Mouse (Mus musculus) cerebellum, adult 9-10 months (tissue): ENCODE measurements around the gene Kcnh4.

Experiments
- DNase-seq: peaks from one replicate; pipeline ENCODE4 v3.0.0; 2022

Gene Kcnh4

DNA sequence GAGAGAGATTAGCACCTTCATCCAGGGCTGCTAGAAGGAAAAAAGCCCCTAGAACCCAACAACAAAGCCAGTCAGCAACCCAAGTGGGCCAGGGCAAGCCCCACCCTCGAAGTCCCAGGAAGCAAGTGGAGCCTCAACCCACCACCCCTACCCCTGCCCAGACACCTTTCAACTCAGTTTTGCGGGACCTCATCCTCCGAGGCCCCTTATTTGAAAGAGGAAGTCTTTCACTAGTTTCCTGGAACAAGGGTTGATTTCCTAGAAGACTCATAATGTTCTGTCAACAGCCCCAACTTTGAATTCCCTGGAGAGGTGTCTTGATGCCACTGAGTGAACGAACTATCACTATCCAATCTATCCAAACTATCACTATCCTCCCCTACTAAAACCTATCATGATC is 29.8 kb downstream of the Kcnh4 start:
- DNase-seq, result no peak

DNA sequence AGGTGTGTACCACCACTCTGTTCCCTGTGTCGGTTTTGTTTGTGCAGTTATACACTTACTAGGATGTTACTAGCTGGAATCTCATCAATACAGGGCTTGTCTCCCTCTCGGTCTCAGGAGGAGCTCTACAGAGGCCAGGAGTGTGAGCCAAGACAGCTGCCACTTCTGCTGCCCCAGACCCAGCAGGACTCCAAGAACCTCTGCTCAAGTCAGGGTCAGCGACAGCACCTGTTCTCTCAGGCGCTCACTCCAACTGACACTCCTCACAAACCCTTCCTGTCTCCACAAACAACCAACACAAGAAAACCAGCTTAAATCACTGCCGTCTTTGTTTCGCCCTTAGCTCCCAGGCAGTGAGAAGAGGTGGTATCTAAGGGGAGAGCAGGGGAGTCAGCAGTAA is 31.1 kb downstream of the Kcnh4 start:
- DNase-seq, result no peak

DNA sequence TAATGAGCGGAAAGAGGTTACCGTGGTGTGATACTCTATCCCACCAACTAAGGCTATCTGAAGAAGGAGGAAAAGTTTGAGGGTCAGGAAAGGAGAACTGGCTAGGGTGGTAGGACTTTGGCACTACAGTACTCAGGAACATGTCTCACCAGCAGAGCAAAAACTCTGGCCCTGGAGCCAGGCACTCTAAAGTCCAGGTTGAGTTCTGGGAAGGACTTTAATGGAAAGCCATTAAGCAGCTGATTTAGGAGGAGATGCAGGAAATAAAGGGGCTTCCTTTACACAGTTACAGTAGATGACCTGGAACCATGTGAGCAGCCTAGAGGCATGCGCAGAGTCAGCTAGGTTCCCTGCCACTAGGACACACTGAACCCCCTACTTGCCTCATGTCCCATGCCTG is 32.5 kb downstream of the Kcnh4 start:
- DNase-seq, result no peak

DNA sequence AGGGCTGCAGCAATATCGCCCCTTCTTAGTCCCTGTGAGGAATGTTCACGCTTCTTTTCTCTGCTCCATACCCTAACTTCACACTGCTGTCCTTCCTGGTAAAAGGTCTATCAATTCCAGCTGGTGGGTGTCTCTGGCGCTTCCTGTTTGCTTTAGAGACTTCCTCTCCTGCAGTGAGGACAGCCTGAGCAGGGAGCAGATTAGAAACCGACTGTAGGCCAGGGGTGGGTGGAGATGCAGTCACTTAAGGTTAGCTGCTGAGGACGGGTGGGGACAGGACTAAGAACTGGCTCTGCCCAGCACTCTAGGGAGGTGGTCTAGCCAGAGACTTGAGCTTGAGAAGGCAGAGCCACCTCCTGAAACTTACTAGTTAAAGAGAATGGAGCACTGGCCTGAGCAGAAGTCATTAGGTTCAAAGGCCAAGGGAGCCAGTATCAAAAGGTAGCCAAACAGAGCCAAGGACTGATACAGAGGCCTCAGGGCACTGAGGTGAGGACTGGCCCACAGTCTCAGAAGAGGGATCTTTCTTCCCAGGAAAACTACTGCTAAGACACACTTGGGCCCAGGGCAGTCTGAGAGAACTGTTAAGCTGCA is 34.7 kb downstream of the Kcnh4 start:
- DNase-seq, result no peak

DNA sequence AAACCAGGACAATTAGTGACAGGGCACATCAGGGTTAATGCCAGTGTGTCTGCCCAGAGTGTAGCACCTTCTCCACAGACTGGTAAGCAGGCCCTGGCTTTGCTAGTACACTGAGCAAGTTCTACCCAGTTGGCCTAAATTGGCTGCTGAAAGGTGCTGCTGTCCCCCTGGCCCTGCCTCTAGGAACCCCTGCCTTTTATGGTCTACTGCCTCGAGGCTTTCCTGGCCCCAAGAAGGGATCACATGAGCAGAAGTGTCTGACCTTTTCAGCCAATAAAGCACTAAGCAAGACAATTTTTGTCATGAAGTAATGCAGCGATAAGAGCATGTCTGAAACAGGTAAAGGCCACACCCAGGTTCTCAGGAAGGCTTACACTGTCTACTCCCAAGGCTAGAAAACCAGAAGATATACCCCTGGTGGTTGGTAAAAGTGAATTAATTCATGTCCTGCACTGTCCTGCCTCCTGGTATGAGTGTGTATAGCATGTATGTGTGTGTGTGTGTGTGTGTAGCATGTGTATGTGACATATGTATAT is 37.2 kb downstream of the Kcnh4 start:
- no peak for DNase-seq

DNA sequence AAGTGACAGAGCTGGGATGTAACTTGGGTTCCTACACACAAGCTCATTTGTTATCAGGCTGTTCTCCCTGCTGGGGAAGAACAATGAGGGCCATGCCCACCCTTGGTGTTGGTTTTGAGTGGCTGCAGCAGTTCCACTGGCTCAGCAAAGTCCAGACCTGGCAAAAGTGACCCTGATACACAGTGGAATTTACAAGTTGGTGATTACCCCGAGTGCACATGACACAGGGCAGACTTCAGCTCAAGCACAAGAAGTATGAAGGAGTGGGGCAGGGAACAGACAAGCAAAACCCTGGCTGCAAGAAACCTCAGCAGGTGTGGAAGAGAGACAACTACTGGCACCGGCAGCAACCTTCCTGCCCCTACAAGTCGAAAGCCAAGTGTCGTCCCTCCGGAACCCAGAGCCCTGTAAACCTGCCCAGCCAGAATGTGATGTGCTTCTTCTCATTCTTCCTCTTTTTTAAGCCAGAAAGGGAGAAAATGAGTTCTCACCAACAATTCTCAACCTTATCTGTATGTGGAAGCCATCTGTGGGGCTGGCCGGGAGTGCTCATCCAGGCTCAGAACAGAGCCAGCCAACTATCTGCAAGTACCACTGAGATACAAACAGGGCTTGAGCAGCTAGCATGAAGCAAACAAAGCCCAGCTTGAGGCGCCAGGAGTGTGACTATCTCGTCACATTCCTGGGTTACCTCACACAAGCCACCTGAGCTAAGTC is 37.8 kb downstream of the Kcnh4 start:
- DNase-seq, result no peak

DNA sequence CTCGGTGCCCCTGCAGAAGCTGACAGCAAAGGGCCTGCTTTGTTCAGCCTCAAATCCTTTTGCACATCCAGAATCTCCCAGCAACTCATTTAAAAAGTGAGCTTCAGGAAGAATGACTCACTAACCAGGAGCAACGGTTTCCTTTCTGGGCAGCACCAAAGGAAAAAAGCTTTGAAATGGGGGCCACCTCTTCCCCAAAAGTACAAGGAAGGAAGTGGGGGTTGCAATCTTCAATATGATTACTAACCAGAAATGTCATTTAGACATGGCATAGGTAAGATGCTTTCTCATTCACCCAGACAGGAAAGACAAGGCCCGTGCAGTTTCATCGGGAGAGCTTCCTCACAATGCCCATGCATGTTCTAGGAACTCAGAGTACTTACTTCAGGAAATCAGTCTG is 38.5 kb downstream of the Kcnh4 start:
- DNase-seq, result no peak

DNA sequence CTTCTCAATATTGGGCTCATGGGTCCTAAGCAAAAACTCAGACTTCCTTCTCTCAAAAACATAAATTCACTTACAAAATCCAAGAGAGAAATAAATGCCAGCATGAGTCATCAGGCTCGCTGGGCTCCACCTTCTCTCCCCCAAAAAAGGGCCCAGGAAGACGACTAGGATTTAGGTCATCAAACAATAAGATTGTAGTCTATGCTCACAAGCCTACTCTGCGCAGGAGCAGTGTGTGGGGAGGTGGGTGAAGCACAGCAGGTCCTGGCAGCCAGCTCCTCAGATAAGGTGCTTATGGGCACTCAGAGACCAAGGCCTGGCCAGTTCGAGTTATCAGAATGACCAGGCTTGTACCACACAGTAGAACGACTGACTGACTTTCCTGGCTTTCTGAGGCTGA is 39.4 kb downstream of the Kcnh4 start:
- no peak for DNase-seq

DNA sequence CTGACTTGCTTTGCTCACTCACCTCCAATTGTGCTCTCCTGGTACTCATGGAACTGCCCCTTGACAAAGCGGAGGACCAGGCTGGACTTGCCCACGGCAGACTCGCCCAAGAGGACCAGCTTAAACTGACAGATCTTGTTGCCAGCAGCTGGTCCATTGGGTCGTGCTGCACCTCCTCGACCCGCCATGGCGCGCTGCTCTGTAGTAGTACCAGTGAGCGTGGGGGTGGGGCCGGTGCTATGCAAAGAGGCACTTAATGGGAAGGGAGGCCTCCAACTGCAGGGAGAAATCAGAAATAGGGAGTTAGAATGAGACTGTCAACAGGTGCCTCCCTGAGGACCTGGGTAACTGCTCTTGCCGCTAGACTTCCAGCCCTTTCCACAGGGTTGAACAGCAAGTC is 39.8 kb downstream of the Kcnh4 start:
- DNase-seq, result no peak

DNA sequence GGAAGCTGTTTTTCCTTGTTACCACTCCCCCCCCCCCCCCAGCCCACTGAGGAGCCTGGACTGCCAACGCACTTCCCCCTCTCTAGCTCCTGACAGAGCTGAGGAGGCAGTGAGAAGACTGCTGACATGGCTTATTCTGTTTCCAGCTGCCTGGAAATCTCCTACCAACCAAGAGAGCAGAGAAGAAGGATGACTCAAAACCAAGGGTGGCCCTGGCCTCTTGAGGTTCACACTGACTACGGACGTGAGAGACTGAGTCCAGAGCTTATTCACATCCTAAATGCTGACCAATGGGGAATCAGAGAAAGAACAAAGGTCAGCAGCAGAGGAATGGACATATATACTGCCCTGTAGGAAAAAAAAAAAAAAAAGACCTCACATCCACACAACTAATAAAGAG is 40.4 kb downstream of the Kcnh4 start:
- DNase-seq, result no peak

DNA sequence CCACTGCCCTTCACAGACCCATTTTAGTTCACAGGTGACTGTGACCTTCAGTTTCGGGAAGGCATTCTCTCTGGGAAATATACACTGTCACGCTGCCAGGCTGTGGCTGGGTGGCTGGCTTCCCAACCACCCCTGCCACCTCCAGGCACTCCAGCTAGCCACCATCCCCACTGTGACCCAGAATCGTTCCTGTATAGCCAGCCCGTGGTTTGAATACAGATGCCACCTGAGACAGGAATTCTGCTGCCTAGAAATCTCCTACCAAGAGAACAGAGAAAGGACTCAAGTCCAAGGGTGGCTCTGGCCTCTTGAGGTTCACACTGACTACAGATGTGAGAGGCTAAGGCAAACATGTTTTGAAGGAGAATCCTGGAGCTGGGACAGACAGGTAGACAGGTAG is 40.9 kb downstream of the Kcnh4 start:
- DNase-seq, result no peak

DNA sequence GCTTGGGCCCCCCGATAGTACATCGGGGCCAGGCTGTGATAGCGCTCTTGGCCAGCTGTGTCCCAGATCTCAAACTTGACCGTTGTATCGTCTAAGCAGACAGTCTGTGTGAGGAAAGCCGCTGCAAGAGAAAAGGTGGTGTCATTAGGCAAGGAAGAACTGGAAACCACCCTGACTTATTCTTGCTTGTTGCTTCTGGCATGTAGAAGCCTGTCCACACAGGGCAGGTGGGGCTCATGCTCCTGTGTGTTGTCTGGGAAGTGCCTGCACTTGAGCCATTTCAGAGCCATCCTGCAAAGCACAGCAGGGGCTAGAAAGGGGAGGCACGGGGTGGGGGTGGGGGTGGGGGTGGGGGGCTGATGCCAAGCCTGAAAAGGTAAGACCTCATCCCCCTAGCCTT is 41.3 kb downstream of the Kcnh4 start:
- DNase-seq, result no peak

DNA sequence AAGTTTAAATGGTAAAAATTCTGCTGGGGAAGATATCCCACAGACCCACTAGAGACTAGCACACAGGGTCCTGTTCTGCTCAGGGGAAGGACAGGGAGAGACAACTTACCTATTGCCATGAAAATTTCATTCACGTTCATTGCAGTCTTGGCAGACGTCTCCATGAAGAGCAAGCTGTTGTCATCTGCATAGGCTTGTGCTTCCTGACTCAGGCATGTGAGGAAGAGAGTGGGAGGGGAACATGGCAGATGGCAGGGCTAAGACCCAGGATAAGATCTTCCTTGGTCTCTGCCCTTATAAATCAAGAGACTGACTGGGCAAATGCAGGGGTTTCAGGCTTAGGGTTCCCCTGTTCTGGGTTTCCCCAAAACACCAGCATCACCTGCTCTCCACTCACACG is 43.1 kb downstream of the Kcnh4 start:
- no peak for DNase-seq

DNA sequence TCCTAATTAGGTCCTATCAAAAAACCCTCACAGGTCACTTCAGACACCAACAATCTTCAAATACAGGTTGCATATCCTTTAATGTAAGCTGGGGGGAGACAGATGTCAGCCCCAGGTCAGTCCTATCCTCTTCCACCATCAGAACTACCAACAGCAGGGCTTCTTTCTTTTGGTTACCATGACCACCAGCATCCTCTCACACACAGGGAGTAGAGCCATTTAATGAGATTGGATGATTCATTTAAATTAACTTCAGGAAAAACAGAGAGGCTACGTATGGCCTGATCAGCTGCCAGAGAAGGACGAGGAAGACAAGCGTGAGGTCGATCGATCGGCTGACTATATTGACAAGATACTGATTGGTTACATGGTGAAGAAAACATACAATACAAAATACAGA is 44.8 kb downstream of the Kcnh4 start:
- DNase-seq, result no peak

DNA sequence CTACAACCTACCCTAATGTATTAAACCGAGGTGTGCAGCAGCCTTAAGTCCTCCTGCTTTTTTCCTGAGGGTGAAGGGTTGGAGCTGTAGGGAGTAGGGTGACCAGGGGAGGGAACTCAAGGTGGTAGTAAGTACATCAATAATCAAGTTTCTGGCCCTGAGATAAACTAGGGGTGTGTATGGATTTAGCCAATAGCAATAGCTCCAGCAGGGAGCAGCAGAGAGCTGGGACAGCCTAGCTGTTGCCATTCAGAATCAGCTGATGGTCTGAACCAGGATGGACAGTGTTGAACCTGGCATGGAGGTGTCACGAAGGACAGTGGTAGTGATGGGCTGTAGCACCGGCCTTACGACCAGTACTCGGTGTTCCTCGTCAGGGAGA is 45.2 kb downstream of the Kcnh4 start:
- DNase-seq, result peak; percentile 82

DNA sequence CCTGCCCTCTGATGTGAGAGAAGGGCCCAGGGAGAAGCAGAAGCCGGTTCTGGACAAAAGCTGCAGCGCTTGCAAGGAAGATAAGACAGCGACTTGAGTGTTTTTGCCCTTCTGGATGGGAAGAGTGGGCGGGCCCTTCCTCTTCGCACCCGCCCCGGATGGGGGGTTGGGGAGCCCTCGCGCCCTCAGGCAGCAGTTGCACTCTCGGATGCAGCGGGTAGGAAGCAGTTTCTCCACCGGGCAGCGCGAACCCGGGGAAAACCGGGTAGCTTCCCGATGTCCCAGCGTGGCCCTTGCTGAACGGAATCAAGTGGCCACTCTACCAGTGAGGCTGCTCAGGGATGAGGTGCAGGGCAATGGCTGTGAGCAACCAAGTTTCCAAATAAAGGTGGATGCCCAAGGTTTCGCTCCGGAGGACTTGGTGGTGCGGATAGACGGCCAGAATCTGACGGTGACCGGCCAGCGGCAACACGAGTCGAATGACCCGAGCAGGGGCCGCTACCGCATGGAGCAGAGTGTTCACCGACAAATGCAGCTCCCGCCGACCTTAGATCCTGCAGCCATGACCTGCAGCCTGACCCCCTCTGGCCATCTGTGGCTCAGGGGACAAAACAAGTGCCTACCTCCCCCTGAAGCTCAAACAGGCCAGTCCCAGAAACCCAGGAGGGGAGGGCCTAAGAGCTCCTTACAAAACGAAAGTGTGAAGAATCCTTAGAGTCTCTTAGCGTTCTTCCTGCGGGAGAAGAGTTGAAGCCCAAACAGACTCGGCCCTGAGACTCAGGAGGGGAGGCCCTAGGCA is 45.8 kb downstream of the Kcnh4 start, which contains the start of gene Hspb9:
Hspb9 (plus strand) TSS at position 116 of the 799 bp plus-strand sequence.
- no peak for DNase-seq

DNA sequence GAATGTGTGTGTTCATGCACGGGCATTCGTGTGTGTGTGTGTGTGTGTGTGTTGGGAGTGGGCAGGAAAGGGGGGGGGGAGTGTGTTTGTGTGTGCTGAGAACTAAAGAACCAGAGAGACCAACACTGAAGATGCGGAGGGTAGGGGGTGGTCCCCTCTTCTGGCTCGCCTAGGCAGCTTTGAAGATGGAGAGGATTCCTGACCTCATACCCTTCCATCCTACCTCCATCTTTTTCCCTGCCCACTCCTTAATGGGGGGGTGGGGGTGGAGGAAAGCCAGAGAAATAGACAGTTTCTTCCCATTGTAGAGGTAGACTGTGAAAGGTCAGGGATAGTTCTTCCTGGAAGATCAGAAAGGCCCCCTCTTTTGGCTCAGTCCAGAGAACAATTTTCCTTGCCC is 46.6 kb downstream of the Kcnh4 start:
- no peak for DNase-seq

DNA sequence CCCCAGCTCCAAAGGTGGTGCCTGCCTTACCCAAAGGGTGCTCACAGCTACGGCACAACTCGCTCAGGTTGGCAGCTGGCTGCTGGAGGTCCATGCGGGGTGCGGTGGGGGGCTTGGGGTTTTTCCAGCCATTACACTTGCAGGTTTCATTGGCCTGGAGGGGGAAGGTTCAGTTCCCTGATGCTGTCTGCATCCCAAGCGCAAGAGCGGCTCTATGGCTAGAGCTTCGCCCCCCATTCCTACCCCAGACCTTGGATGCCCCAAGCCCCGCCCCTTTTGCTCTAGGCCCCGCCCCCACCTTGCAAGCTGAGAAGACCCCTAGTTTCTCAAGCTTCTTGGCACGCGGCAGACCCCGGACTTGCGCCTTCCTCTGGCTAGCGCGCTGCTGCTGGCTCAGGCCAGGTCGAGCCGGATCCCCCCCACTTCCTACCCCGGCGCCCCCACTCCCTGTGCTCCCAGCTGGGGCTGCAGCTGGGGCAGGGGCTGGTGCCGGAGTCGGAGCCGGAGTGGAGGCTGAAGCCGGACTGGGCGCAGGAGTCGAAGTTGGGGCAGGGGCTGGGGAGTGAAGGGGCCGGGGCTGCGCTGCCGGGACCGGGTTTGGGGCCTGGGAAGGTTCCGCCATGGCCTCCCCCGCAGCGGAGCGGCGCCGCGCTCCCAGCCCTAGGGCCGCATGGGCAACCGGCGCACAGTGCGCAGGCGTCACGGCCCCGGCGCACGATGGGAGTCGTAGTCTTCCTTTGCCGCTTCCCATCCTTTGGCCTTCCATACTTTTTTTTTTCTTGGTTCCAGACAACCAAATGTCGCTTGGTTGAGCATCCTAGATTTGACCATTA is 47.7 kb downstream of the Kcnh4 start, which contains the start of gene Kat2a:
Kat2a (minus strand) TSS at position 683 of the 833 bp plus-strand sequence.
- peak; percentile 85 for DNase-seq

DNA sequence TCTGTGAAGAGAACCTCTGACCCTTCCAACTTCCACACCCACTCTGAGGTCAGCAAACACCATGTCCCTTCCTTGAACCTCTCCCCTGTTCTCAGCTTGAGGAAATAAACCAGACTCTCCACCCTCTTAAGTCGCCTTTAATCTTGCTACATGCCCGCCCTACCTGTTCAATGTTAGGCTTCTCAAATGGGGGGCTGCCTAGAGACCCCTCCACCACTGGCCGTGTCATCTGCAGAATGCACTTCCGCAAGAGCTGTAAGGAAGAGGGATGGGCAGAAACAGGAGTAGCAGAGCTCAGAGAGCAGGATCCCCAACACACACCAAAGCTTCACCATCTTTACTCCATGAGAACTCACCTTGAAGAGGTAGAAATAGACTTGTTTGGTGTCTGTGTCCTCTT is 48.8 kb downstream of the Kcnh4 start:
- DNase-seq, result no peak

DNA sequence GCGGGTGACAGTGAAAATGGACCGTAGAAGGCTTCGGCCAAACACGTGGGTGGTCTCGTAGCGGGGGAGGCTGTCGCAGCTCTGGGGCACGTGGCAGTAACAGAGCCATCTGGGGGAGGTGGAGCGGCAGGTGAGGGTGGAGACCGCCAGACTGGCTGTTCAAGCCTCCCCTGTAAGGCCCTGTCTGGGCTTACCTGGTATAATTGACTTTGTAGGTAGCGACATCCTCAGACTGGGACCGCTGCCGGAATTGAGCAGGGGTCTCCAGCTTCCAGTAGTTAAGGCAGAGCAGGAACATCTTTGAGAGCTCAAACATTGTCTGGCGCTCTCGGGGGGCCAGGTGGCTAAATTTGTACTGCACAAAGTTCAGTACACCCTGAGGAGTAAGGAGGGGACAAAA is 49.2 kb downstream of the Kcnh4 start:
- no peak for DNase-seq

DNA sequence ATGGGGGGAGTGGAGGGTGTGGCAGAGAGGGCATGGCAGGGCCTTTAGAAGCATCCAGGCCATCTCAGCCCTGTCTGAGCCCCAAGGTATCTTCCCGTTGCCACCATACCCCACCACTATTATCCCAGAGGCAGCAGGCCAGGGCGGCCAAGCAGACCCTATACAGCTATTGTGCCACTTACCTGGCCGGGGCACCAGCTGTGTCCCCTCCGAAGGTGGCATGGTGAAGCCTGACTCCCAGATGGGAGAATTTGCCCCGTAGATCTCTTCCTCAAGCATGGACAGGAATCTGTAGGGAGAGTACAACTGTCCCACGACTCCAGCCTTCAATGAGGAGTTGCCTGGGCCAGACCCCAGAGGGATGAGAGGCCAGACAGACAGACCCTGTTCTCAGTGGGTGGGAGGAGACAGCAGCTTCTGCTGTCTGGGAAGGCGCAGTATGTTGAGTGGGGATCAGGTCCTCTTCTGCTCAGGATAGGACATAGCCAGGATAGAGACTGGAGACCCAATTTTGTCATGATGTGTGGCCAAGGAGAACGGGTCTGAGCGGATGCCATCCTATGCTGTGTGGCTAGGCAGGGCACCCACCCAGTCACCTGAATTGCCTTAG is 50.4 kb downstream of the Kcnh4 start:
- no peak for DNase-seq

DNA sequence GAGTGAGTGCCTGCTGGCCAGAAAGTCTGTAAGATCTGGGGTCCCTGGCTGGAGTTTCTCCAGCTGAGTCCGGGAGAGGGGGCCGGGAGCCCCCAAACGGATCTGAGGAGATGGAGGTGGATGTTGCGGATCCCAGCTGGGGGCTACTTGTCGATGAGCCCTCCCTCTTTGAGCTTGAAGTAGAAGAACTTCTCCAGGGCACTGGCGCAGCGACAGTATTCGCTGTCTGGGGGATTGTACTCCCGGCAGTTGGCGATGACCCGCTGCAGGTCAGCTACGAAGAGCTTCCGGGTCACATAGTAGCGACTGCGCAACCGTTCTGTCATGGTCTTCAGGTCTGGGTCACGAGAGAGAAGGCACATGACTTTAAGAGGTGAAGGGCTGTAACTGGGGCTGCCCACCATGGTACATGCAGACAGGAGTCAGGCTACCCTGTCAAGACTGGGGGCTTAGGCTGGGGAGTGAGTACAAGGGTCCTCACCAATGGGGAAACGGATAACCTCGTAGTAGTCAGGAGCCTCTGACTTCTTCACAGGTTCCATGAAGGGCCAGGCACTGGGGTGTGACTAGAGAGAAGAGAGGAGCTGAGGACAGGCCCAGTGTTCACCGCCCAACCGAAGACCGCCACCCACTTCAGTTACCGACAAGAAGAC is 54.5 kb downstream of the Kcnh4 start:
- DNase-seq, result no peak
